Mouse (Mus musculus) fibroblast of lung, adult 2 months (primary cell): ENCODE data around the gene Apol11a.
A peak's percentile ranks its signal among the peaks of the same experiment; 100 is the strongest.
"Not testable (repeated sequence)": the region's sequence is repeated elsewhere in the genome, so short reads cannot be mapped to it uniquely, and the experiment has no call there.

ENCODE experiments used
- DNase-seq: peaks from one replicate; pipeline ENCODE4 v3.0.0-alpha.2; 2011; ENCODE audit warnings: low read depth

The Apol11a gene

DNA sequence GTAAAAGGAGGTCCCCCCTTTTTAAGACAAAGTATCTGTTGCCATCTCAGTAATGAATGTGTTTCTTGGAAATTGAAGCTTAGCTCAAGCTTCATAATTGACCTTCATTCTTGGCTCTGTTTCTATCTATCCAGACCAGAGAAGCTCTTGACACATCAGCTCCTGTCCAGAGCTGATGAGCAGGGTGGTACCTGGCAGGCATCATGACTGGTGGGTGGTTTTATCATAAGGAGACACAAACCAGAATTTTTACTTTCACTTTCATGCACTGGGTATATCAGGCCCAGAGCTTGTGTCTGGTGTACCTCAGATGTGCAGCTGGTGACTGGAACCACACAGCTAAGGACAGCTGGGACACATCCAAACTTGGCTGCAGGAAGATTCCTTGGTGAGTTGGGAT is at the start of gene Apol11a:
Apol11a (plus strand) TSS at position 306 of the 400 bp plus-strand sequence.
- not testable (repeated sequence) for DNase-seq

DNA sequence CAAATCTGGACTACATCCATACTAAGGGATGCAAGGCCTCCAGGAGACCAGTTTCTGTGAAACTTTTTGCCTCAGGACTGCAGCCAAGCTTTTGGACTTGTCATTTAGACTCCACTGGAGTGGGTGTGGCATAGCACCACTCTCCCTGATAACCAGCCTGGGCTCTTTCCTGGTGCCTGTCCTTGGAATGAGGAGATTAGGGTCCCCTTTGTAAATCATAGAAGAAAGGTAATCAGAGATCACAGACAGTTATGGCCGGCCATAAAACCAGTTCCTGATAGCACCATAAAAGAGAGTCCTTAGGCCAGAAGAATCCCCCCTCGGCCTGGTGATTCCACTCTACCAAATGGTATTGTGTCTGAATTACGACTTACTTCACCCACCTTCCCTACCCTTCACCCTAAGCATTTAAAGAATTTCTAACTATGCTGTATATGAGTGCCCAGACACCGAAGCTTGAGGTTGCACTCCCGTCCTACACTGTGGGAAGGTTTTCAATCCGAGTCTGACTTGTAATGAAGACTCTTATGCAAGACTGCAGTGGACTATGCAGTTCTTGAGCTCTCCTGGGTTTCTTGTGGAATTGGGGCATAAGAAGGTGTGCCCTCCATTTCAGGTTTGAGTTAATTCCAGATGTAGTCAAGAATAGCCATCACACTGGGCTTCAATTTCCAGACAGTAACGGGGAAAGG is 33.2 kb upstream of the Apol11a start:
- not testable (repeated sequence) for DNase-seq

DNA sequence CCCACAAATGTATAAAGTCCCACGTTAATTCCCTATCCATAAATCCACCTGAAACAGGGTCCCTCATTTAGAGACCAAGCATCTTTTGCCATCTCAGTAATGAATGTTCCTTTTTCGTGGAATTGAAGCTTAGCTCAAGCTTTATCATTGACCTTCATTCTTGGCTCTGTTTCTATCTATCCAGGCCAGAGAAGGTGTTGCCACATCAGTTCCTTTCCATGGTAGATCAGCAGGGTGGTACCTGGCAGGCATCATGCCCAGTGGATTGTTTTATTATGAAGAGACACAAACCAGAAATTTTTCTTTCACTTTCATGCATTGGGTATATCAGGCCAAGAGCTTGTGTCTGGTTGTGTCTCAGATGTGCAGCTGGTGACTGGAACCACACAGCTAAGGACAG is 31.4 kb upstream of the Apol11a start, which contains the start of gene Apol10a:
Apol10a (plus strand) TSS at position 355 of the 400 bp plus-strand sequence.
- not testable (repeated sequence) for DNase-seq

DNA sequence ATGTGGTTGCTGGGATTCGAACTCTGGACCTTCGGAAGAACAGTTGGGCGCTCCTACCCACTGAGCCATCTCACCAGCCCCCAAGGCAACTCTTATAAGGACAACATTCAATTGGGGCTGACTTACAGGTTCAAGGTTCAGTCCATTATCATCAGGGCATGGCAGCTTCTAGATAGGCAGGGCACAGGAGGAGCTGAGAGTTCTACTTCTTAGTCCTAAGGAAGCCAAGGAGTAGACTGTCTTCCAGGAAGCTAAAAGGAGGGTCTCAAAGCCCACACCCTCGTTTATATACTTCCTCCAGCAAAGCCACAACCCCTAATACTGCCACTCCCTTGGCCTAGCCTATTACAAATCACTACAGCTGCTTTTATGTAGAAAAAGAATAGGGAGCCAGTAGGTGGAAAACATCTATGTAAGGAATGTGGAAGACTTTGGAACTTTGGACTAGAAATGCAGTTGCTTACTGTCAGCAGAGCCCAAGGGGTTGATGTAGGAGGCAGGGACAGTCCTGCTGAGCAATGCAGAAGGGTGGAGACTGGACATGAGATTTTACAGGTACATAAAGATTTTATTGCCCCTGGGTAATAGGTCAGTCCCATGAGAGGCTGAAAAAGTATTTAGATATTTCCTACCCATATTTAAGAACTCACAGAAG is 25.8 kb upstream of the Apol11a start:
- no peak for DNase-seq

DNA sequence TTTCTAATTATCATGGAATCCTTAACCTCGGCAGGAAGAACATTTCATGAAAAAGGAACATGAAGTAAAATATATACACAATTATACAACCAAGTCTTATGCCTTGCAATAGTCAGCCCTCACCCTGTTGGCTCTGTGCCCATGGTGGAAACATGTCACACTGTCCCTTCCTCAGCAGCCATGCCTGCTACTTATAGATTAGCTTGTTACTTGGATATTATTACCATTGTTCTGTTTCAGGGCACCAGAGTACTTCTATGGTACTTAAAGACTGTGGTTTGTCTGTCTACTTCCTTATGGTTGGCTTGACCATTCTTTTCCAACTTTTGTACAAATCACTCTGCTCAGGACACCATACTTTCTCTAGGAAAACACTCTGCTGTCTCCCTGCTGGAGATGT is 14.9 kb upstream of the Apol11a start:
- not testable (repeated sequence) for DNase-seq

DNA sequence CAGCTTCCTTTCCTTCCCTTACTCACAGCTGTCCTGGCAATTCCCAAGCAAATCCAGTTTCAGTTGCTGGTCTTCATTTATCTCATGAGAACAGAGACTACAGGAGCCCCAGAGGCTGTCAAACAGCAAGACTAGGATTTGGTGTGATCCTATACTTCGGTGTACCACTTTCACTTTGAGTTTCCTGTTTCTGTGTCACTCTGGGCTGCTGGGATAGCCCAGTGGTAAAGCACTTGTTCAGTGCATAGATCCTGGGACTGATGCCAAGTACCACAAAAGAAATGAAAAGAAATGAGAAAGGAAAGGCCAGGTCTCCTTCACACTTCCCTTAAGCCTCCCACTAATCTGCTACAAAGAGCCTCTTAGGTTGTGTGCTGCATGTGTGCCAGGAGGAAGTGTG is 13.4 kb upstream of the Apol11a start:
- DNase-seq: not testable (repeated sequence)

DNA sequence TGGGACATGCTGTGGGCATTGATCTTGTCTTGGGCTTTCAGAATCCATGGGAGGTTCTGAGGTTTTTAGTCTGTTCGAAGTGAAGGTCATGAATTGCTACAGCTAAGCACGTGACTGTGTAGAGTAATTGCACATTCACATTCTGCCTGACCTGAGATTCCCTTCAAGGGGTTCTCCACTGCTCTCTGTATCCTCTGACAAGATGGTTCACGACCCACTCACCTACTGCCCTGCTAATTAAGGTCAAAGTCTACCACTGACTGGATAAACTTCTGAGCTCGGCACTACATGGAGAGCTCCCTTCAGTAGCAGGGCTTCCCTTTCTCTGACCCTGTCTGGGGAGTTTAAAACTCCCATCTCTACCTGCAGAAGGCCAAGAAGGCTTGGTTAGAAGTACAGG is 12.5 kb downstream of the Apol11a start:
- not testable (repeated sequence) for DNase-seq

DNA sequence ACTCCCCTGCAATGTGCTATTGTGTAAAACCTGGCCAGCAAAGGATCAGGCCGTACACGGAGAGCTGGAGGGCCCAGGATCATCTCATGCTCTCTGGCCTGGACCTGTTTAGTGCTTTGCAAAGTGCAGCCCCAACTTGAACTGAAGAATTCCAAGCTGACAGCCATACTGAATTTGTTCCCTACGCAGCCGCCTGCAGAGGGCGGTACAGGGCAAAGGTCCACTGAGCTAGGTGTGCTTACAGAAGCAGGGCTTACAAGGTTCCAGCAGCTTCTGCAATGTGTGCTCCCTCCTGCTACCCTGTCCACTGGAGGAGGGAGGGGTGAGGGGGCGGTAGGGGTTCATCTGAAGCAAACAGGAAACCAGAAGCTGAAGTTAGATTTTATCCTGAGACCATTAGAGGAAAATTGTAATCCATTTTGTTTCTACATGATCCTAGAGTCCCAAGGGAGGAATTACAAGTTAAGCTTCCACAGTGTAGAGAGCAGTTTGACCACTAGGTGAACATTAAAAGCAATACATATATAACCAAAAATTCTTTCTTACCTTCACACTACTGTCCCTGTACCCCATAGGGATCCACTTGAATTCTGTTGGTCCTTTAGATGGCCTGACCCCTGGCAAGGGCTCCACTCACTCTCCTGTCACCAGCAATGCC is 15.2 kb downstream of the Apol11a start:
- peak; percentile 9 for DNase-seq

DNA sequence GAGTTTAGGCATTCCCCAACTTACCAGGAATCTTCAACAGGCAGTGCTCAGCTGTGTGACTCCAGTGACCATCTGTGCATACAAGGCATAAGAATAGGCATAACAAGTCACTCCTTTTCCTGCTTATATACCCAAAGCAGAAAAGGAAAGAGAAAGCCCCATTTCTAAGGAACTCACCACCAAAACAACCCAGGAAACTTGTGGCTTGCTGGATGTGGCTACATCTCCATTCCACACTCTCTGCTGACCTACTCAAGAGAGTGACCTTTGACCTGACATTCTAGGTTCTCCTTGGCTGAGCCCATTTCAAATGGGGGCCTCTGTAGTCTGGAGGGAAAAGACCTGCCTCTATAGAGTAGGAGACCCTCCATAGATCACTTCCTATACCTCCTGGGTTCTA is 25.1 kb downstream of the Apol11a start, which contains the start of gene Apol7c:
Apol7c (minus strand) TSS at position 101 of the 400 bp plus-strand sequence.
- no peak for DNase-seq

DNA sequence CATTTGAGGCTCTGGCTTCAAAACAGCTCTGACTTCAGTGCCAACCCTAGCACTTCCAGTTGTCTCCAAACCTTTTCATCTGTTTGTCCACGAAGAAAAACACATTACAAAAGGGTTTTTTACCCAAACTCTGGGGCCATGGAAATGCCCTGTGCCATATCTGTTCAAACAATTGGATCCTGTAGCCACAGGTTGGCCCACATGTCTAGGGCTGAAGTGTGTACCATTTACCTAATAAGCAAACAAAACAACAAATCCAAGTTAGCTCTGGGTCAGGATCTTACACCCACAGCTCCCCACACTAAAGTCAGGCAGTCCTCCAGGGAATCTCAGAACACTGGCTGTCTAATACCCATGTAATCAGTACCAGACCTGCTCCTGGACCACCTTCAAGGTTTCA is 31.1 kb downstream of the Apol11a start:
- DNase-seq: not testable (repeated sequence)

DNA sequence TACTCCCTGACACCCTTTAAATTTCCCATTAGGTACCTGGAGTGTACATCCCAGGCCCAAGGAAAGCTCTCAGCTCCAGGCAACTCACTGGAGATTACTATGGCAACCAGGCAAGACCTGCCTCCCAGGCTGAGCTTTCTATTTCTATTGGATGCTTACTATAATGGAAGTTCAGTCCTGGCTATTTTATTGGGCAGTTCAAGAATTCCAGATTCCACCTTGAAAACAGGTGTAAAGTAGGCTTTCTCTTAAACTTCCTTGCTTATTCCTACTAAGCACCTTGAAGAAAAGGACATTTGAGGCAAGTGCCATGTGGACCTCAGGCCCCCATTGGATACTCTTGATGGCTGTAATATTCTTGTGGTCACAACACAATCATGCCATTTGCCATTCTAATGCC is 53.7 kb downstream of the Apol11a start, which contains the start of gene 1700025B11Rik:
1700025B11Rik (minus strand) TSS at position 101 of the 400 bp plus-strand sequence.
- DNase-seq: no peak

DNA sequence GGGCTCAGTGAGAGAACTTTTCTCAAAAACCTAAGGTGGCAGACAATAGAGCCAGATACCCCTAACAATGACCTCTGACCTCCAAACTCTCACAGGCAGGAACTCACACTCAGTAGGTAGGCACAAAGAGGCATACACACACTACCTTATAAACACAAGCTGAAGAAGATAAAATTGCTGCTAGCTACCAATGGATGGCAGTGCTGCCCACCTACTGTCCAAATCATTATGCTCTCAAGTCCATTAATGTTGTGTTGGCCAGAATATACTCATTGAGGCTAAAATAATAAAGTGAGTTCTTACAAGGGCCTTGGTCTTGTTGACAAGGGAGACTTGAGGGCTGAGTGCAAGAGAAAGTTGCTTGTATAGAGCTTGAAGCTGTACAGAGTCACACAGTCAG is 55.1 kb downstream of the Apol11a start:
- no peak for DNase-seq
